Comparison of ENCODE assay signal across 19 mouse cellular contexts in the genomic region with DNA sequence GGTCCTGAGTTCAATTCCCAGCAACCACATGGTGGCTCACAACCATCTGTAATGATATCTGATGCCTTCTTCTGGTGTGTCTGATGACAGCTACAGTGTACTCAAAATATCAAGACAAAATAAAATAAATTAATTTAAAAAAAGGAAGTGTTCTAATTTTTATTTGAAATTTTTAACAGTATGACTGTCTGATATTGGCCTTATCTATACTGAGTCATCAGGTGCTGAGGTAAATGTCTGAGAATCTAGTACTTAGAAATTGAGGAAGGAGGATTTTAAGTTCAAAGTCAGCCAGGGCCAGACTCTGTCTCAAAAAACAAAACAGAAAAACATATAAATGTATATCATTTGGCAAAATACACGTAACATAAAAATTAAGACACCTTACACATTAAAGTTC. TPM values are rescaled to one million over a fixed set of nuclear protein-coding genes. Genes with fewer than 3 reads are reported as not detected.
A peak's percentile ranks its signal among the peaks of the same experiment; 100 is the strongest.
DNase-seq lines count a peak whose midpoint lies in the region; TF ChIP-seq lines count a peak whose summit lies in the region.
"Had no signal": no experiment of that assay in that cellular context is flagged by ENCODE, and none has a peak within 500 bp of the region (broad histone marks: within the 10 kb centered on the region; RNA-seq: fewer than 3 reads in every experiment).

No protein-coding gene starts in this region.

- DNase-seq in MEL (ENCODE audit: low read depth, low spot score), result peak; percentile 67
- DNase-seq in MEL-GATA-1-ER (ENCODE audit: extremely low read depth, low read depth), result peak; percentile 30
- no peak for DNase-seq in neural tube, embryonic 10.5 days (ENCODE audit: extremely low spot score, low spot score)
- no peak for DNase-seq in yolk sac, embryonic 10.5 days (ENCODE audit: low spot score)
- DNase-seq: adrenal gland, adult 2 months; adrenal gland, adult 8-10 months; adrenal gland, postnatal 10 days; adrenal gland, postnatal 14 days; adrenal gland, postnatal 25 days; adrenal gland, postnatal 36 days; B cell, adult 2 months; cerebellum, adult 11 months; cerebellum, adult 11-12 months; cerebellum, adult 18-20 months; cerebellum, adult 2 months; cerebellum, adult 8-10 months had no signal

- no peak for TF ChIP-seq POLR2A in MEL (IDR thresholded peaks at IDR 0.05; ENCODE audit: control insufficient read depth in 1 of 2, insufficient read depth in 1 of 2, low read depth in 1 of 2, low read length in 2 of 2, poor library complexity in 1 of 2)

- H3K36me3 ChIP-seq in MEL (ENCODE audit: control insufficient read depth in 1 of 2, insufficient read depth in 2 of 2, low read length in 2 of 2), result peaks cover 22 to 27% of the 10 kb centered on the region in 2 experiments

- no peaks in the 10 kb centered on the region for H3K27me3 ChIP-seq in MEL (ENCODE audit: control insufficient read depth in 1 of 2, insufficient read depth in 2 of 2, low read length in 2 of 2)
- H3K27me3 ChIP-seq: CH12.LX, Patski had no signal

- no peaks in the 10 kb centered on the region for H3K9me3 ChIP-seq in MEL (replicated peaks; ENCODE audit: insufficient read depth, low read length)
- H3K9me3 ChIP-seq: G1E had no signal

- H3K9ac ChIP-seq in MEL (ENCODE audit: control insufficient read depth, low read depth, low read length, poor library complexity, severe bottlenecking), result no peak overlapping the region

- H3K4me1 ChIP-seq in MEL (ENCODE audit: control insufficient read depth in 1 of 2, insufficient read depth in 2 of 2, low read length in 2 of 2), result peaks cover 10% of the 10 kb centered on the region in 2 experiments

- no peak for TF ChIP-seq CTCF in MEL (IDR thresholded peaks at IDR 0.05 in 2 of 3, conservative IDR thresholded peaks at IDR 0.05 in 1 of 3; ENCODE audit: control insufficient read depth in 1 of 3, insufficient read depth in 1 of 3, low read depth in 2 of 3, low read length in 3 of 3, poor library complexity in 1 of 3, severe bottlenecking in 1 of 3)

- no peak overlapping the region for H3K4me3 ChIP-seq in MEL (ENCODE audit: control insufficient read depth in 1 of 2, insufficient read depth in 1 of 2, low read depth in 2 of 2, low read length in 2 of 2)

- TF ChIP-seq EP300 in MEL (IDR thresholded peaks at IDR 0.05; ENCODE audit: low read depth in 1 of 2, low read length in 2 of 2), result peak; percentile 57 to 85; a peak in 3 of 4 replicates

- no peak for TF ChIP-seq RAD21 in MEL (IDR thresholded peaks at IDR 0.05; ENCODE audit: low read depth, low read length)

- no peaks in the 10 kb centered on the region for H3K79me2 ChIP-seq in MEL (ENCODE audit: control insufficient read depth, insufficient read depth, low read length, poor library complexity)

- H3K27ac ChIP-seq in MEL (ENCODE audit: control insufficient read depth, low read depth, low read length), result peak overlapping the region; percentile 61

TF ChIP-seq in MEL, 35 proteins besides CTCF, POLR2A, EP300 and RAD21:
- peak; percentile 79; the same call in 1 of the 2 replicates for TF ChIP-seq JUND (IDR thresholded peaks at IDR 0.05; ENCODE audit: low read depth, low read length)
- no peak; the same call in 1 of the 2 replicates for TF ChIP-seq TCF12 (IDR thresholded peaks at IDR 0.05; ENCODE audit: low read depth, low read length)
- TF ChIP-seq GATA1 (IDR thresholded peaks at IDR 0.05; ENCODE audit: low read depth, low read length), result peak; percentile 88
- TF ChIP-seq RCOR1 (IDR thresholded peaks at IDR 0.05; ENCODE audit: low read depth, low read length), result peak; percentile 35; the same call in 1 of the 2 replicates
- TF ChIP-seq MXI1 (IDR thresholded peaks at IDR 0.05; ENCODE audit: low read depth, low read length), result 0 out of 2 replicates have a peak, but pooled peaks have one; percentile 34
- 0 out of 2 replicates have a peak, but pooled peaks have one; percentile 15 for TF ChIP-seq HCFC1 (IDR thresholded peaks at IDR 0.05; ENCODE audit: low read depth, low read length)
- TF ChIP-seq ELF1 (IDR thresholded peaks at IDR 0.05; ENCODE audit: low read depth, low read length), result no peak
- TF ChIP-seq ZNF384 (IDR thresholded peaks at IDR 0.05; ENCODE audit: low read depth, low read length), result 0 out of 2 replicates have a peak, but pooled peaks have one; percentile 9
- TF ChIP-seq MAZ (IDR thresholded peaks at IDR 0.05; ENCODE audit: low read depth, low read length), result no peak
- peak; percentile 91 for TF ChIP-seq ETS1 (IDR thresholded peaks at IDR 0.05; ENCODE audit: low read depth, low read length)

RNA-seq across cellular contexts. Expression of a gene that starts 46.4 kb away (rescaled TPM):
- total RNA-seq in MEL (2012; rRNA removed), result 62.4 and 65.0 TPM in 2 replicates
- 100 to 1,000 TPM in 1 of 2 experiments, 10 to 100 TPM in 1; 96.7 to 174 TPM for polyA plus RNA-seq in MEL (2012; ENCODE audit: insufficient read depth in 1 of 2, insufficient read length in 2 of 2, low read depth in 1 of 2, low replicate concordance in 2 of 2, missing spikeins in 1 of 2)

Comparison
In these comparisons a context has a peak if more than half of its experiments do, and no peak if none do; other contexts are left out.
1. DNase-seq: peak in MEL (single experiment) and MEL-GATA-1-ER (single experiment); none in neural tube, embryonic 10.5 days (single experiment) and yolk sac, embryonic 10.5 days (single experiment).